Mouse (Mus musculus): ENCODE measurements around the gene Ehd1.

GRCm38 (mm10) chr19:6318145-6318544, 41.6 kb downstream of the Ehd1 start:
- TF ChIP-seq MEF2A (IDR thresholded peaks at IDR 0.05; ENCODE audit: extremely low read depth, insufficient replicate concordance, low read depth, low read length, poor library complexity, severe bottlenecking) (no peak), UBTF (IDR thresholded peaks at IDR 0.05; ENCODE audit: borderline replicate concordance, insufficient read depth, low read depth, low read length) (no peak), POLR2AphosphoS5 (IDR thresholded peaks at IDR 0.05; ENCODE audit: borderline replicate concordance, low read depth, low read length) (no peak), NELFE (IDR thresholded peaks at IDR 0.05; ENCODE audit: low read depth, low read length) (no peak), USF1 (IDR thresholded peaks at IDR 0.05; ENCODE audit: low read depth, low read length) (no peak), ETS1 (IDR thresholded peaks at IDR 0.05; ENCODE audit: low read depth, low read length) (no peak), MAX (IDR thresholded peaks at IDR 0.05; ENCODE audit: low read length) (no peak), E2F4 (IDR thresholded peaks at IDR 0.05; ENCODE audit: borderline replicate concordance, low read depth, low read length) (no peak)
